Mouse (Mus musculus): ENCODE results near the gene Kcnj15.

Kcnj15 gene

GRCm38 (mm10) chr16:95245499-95245898 lies 11.9 kb upstream of the Kcnj15 start:
- no peak for DNase-seq

- DNase-seq, result peak; percentile 39
Observed at GRCm38 (mm10) chr16:95248646-95249045, 8.7 kb upstream of the Kcnj15 start.

- peak; percentile 51 for DNase-seq
Observed at GRCm38 (mm10) chr16:95256648-95257047, 710 bp upstream of the Kcnj15 start.

GRCm38 (mm10) chr16:95258100-95258499 lies 742 bp downstream of the Kcnj15 start:
- DNase-seq, result no peak

- DNase-seq, result no peak
Observed at GRCm38 (mm10) chr16:95259505-95259904, 2.1 kb downstream of the Kcnj15 start.

GRCm38 (mm10) chr16:95260693-95261092 lies 3.3 kb downstream of the Kcnj15 start:
- no peak for DNase-seq

GRCm38 (mm10) chr16:95261807-95262206 lies 4.4 kb downstream of the Kcnj15 start:
- DNase-seq, result no peak

GRCm38 (mm10) chr16:95262706-95263363 lies 5.5 kb downstream of the Kcnj15 start:
- DNase-seq, result no peak

- no peak for DNase-seq
Observed at GRCm38 (mm10) chr16:95264324-95264723, 7.0 kb downstream of the Kcnj15 start.

- DNase-seq, result no peak
Observed at GRCm38 (mm10) chr16:95267481-95268183, 10.3 kb downstream of the Kcnj15 start.

GRCm38 (mm10) chr16:95269610-95270009 lies 12.3 kb downstream of the Kcnj15 start:
- no peak for DNase-seq

- no peak for DNase-seq
Observed at GRCm38 (mm10) chr16:95273101-95273500, 15.7 kb downstream of the Kcnj15 start.

- DNase-seq, result peak; percentile 44
Observed at GRCm38 (mm10) chr16:95275713-95276502, 18.6 kb downstream of the Kcnj15 start.

GRCm38 (mm10) chr16:95279015-95279414 lies 21.7 kb downstream of the Kcnj15 start:
- peak; percentile 33 for DNase-seq

GRCm38 (mm10) chr16:95280338-95280737 lies 23.0 kb downstream of the Kcnj15 start:
- DNase-seq, result no peak

- no peak for DNase-seq
Observed at GRCm38 (mm10) chr16:95283369-95283768, 26.0 kb downstream of the Kcnj15 start.

- no peak for DNase-seq
Observed at GRCm38 (mm10) chr16:95284085-95284727, 26.8 kb downstream of the Kcnj15 start.

- DNase-seq, result no peak
Observed at GRCm38 (mm10) chr16:95285043-95285442, 27.7 kb downstream of the Kcnj15 start.

- DNase-seq, result no peak
Observed at GRCm38 (mm10) chr16:95285767-95286166, 28.4 kb downstream of the Kcnj15 start.

- no peak for DNase-seq
Observed at GRCm38 (mm10) chr16:95287656-95288055, 30.3 kb downstream of the Kcnj15 start.

- no peak for DNase-seq
Observed at GRCm38 (mm10) chr16:95289375-95289774, 32.0 kb downstream of the Kcnj15 start.

GRCm38 (mm10) chr16:95291450-95292101 lies 34.2 kb downstream of the Kcnj15 start:
- peak; percentile 71 for DNase-seq
